Mouse (Mus musculus): ENCODE measurements around the gene Pdlim4.
"Not testable (repeated sequence)": the region's sequence is repeated elsewhere in the genome, so short reads cannot be mapped to it uniquely, and the experiment has no call there.

The Pdlim4 gene

DNA sequence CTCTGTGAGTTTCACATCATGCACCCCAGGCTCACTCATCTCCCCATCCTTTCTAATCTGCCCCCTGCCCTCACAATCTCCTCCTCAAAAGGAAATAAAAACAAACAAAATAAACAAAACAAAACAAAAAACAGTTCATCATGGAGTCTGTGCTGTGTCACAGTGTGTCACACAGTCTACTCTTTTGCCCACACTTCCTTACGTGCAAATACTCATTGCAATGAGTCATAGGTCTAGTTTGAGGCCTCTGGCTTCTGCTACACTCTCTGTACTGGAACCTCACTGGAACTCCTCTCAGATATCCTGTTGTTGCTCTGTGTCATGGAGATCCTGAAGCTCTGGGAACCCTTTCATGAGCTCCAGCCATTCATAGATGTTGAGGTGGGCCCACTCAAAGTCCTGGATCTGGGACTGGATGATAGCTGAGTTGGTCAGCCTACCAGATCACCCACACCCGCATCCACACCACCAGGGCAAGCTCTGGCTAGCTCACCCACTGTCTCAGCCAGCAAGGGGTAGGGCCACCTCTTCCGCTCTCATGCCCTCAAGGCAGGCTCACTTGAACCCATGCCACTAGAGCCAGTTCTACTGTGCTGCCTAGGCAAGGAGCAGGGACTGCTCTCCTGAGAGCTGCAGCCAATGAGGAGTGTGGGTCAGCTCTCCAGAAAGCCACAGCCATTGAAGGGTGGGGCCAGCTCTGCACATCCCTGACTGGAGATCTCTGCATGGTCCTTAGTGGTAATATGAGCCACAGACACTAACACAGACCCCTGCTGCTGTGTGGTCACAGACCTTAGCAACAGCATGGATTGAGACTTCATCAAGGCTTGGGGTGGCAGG, 49.7 kb downstream of the Pdlim4 start:
- DNase-seq (ENCODE audit: low read depth, low spot score): no peak

DNA sequence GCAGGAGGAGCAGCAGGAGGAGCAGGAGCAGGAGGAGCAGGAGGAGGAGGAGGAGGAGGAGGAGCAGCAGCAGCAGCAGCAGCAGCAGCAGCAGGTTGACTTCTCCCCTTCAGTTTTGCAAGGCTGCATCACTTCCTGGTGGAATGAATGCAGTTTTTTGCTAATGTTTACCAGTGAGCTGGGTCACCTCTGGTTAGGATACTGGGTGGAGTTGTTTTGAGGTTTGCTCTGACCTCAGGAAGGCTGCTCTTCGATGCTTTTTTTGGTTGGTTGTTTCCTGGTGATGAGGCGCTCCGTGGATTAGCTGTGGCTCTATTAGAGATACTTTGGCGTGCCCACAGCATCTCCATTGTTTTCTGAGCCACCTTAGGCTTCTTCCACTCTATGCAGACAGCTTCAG, 51.2 kb downstream of the Pdlim4 start:
- no peak for DNase-seq (ENCODE audit: low read depth, low spot score)

DNA sequence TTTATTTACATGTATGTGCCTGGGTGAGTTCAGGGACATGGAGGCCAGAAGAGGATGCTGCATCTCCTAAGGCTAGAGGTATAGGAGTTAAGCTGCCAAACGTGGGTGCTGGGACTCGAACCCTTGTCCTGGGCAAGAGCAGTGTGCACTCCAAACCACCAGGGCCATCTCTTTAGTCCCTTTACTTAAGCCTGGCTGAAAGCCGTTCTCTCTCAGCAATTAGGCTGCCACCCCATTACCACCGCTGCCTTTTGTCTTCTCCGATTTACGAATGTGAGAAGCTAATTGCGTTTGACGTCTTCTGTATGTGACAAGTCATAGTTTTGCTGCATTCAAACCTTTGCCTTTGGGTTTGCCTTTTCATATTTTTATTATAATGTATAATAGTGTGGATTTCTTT, 52.8 kb downstream of the Pdlim4 start:
- DNase-seq (ENCODE audit: low read depth, low spot score): no peak

DNA sequence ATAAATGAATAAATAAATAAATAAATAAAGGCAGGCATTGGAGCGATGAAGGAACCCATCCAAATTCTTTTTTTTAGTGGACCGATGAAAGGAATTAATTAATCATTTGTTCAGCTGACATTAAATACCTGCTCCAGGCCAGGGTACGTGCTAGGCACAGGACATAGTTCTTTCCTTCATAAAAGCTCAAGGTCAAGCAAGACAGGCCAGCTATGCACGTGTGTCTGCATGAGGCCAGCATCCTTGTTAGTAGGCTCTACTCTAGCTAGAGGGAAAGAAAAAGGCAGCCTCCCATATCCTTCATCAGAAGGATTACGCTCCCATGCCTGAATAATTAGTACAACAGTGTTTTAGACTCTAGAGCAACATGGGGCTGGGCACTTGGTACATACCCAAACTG, 55.9 kb downstream of the Pdlim4 start:
- no peak for DNase-seq (ENCODE audit: low read depth, low spot score)

DNA sequence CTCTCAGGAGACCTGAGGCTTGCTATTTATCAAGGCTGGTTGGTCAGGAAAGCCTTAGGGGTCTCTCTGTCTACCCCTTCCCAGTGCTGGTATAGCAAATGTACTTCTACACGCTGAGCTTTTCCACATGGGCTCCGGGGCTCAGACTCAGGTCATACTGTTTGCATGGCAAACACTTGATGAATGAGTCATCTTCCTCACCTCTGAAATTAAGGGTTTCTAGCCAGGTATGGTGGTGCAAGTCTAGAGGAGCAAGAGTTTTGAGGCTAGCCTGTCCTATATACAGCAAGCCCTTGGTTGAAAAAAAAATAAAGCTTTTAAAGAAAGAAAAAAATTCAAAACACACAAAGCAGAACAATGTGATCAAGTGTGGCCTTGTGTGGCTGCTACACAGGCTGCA, 57.6 kb downstream of the Pdlim4 start:
- no peak for DNase-seq (ENCODE audit: low read depth, low spot score)

DNA sequence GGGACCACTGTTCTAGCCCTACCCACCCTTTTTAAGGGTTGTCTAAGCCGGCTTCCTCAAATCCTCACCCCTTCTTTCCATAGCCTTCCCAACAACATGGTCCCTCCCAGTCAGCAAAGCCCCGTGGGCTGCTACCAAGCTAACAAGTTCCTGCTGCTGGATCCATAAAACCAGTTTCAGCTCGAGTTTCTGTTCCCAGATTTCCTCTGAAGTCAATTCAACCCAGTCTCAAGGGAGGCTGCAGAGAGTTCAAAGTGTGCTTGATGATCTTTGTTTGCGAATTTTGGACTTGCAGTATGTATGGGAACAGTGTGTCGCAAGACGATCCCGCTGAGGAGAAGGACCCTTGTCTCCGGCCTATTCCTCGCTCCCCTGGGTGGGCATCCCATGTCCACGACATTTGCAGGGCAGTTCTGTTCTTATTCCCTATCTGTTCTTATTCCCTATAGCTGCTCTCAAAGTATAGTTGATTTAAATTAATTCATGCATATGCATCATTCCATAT, 60.3 kb downstream of the Pdlim4 start:
- no peak for DNase-seq (ENCODE audit: low read depth, low spot score)

DNA sequence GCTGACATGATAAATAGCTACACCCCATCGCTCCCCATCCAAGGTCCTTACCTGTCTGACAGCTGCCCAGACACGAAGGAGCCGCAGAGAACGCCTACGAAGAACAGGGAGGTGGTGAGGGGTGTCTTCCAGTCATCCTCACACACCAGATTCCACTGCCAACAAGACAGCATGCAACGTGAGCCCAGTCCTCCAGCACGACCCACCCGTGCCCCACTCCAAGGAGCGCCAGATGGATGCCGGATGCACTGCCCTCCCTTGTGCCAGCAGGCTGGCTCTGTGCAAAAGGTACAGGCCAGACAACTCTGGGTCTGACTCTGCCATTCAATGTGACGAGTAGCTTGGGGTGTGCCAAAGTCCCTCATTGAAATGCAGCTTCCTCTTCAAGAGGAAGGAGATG, 61.1 kb downstream of the Pdlim4 start:
- no peak for DNase-seq (ENCODE audit: low read depth, low spot score)

DNA sequence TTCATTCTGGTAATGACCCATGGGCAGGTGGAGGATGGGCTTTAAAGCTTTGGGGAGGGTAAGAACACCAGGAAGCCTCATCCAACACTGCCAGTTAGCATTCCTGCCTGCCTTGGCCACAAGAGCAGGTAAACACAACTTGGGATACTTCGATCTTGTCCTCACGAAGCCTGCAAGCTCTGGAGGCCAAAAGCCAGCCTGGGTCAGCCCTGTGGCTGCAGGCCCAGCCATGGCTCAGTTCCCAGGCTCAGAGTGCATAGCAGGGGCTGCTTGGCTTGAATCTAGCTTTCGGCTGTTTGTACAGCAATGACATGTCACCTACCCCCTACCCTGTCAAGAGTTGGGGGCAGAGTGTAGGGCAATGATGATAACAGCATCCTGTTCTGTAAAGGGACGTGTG, 61.9 kb downstream of the Pdlim4 start:
- DNase-seq (ENCODE audit: low read depth, low spot score): no peak

DNA sequence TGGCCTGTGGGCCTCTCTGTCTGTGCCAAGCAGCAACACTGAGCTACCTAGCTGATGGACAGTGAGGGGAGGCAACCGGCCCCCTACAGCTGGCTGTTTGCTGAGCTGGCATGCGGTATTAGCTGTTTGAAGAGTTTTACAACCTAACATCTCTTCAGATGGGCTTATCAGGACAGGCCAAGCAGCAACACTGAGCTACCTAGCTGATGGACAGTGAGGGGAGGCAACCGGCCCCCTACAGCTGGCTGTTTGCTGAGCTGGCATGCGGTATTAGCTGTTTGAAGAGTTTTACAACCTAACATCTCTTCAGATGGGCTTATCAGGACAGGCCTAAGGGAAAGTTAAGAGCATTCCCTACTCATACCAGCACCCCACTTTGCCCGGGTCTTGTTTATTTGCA, 62.5 kb downstream of the Pdlim4 start:
- not testable (repeated sequence) for DNase-seq (ENCODE audit: low read depth, low spot score)

All from WW6 (cell line).